Mouse (Mus musculus) stomach, embryonic 15.5 days (tissue): Measurements from ENCODE around the gene Samd4. TPM values are rescaled to one million over a fixed set of nuclear protein-coding genes. Genes with fewer than 3 reads are reported as not detected.
"Not testable (repeated sequence)": the region's sequence is repeated elsewhere in the genome, so short reads cannot be mapped to it uniquely, and the experiment has no call there.

Experiments used
- ATAC-seq: fragments of 200-750 bp; cut with Nextera tagmentation; 2 replicates; pipeline ENCODE4 v1.8.0; 2017; ENCODE audit warnings: low read depth, moderate number of reproducible peaks, moderate TSS enrichment; ENCODE audit not compliant: insufficient read depth, low FRiP score
- H3K27ac ChIP-seq: fragments of 300-500 bp; sonication (generic); 2 replicates; pipeline ENCODE4 v1.5.1; 2015; ENCODE audit warnings: mild to moderate bottlenecking, inconsistent platforms
- H3K27me3 ChIP-seq: fragments of 300-500 bp; sonication (generic); replicated peaks from 2 replicates; pipeline ENCODE4 v1.6.1; 2015; ENCODE audit warnings: inconsistent platforms
- H3K36me3 ChIP-seq: fragments of 300-500 bp; sonication (generic); 2 replicates; pipeline ENCODE4 v1.6.1; 2015; ENCODE audit warnings: inconsistent platforms
- H3K4me1 ChIP-seq: fragments of 300-500 bp; sonication (generic); 2 replicates; pipeline ENCODE4 v1.6.1; 2015; ENCODE audit warnings: inconsistent platforms
- H3K4me2 ChIP-seq: fragments of 300-500 bp; sonication (generic); 2 replicates; pipeline ENCODE4 v1.6.1; 2015; ENCODE audit warnings: mild to moderate bottlenecking, inconsistent platforms
- H3K4me3 ChIP-seq: fragments of 300-500 bp; sonication (generic); replicated peaks from 2 replicates; pipeline ENCODE4 v1.5.1; 2015; ENCODE audit warnings: inconsistent platforms
- H3K9ac ChIP-seq: fragments of 300-500 bp; sonication (generic); 2 replicates; pipeline ENCODE4 v1.6.1; 2015; ENCODE audit warnings: inconsistent platforms
- H3K9me3 ChIP-seq: fragments of 300-500 bp; sonication (generic); 2 replicates; pipeline ENCODE4 v1.6.1; 2016; ENCODE audit warnings: inconsistent platforms
- WGBS: fragments of 180-500 bp; shearing (Covaris S2); methylation state at CpG from one replicate; pipeline ENCODE4 v1.1.7; 2015; 5-methylcytosine and 5-hydroxymethylcytosine counted together
- polyA plus RNA-seq: library from polyadenylated mRNA; unstranded; fragments of >200 nt; fragmentation: Nextera tagmentation; extraction: Ambion mirVana; gene quantifications from 2 replicates; pipeline ENCODE4 v1.2.1, GENCODE M21; 2015

The Samd4 gene
- polyA plus RNA-seq, 1 experiment from 2014 or later = 7.1 TPM

GRCm38 (mm10) chr14:47104246-47105173 is 221.9 kb downstream of the Samd4 start:
- no peaks in the 10 kb centered on the region for H3K27me3 ChIP-seq
- no peaks in the 10 kb centered on the region for H3K36me3 ChIP-seq
- peak overlapping the region; percentile 14; the same call in 1 of the 2 replicates for H3K4me3 ChIP-seq
- peak; percentile 65; the same call in 1 of the 2 replicates for ATAC-seq
- H3K4me1 ChIP-seq = peaks cover 6% of the 10 kb centered on the region; the same call in 1 of the 2 replicates
- no peak overlapping the region; the same call in 1 of the 2 replicates for H3K27ac ChIP-seq
- no peak overlapping the region for H3K9ac ChIP-seq
- no peaks in the 10 kb centered on the region for H3K9me3 ChIP-seq
- peak overlapping the region; percentile 39 for H3K4me2 ChIP-seq
- WGBS = 40% methylated on average over 19 of the region's 19 CpGs

GRCm38 (mm10) chr14:47105174-47105557 is 222.5 kb downstream of the Samd4 start:
- H3K4me2 ChIP-seq = peak overlapping the region; percentile 39; the same call in 1 of the 2 replicates
- H3K4me3 ChIP-seq = no peak overlapping the region
- H3K9me3 ChIP-seq = no peaks in the 10 kb centered on the region
- peak; percentile 58 for ATAC-seq
- no peak overlapping the region for H3K9ac ChIP-seq
- no peak overlapping the region for H3K27ac ChIP-seq
- peaks cover 6% of the 10 kb centered on the region; the same call in 1 of the 2 replicates for H3K4me1 ChIP-seq
- WGBS = 57% methylated on average over 3 of the region's 3 CpGs
- H3K36me3 ChIP-seq = no peaks in the 10 kb centered on the region
- H3K27me3 ChIP-seq = no peaks in the 10 kb centered on the region

GRCm38 (mm10) chr14:47105755-47106154 is 223.1 kb downstream of the Samd4 start:
- Histone ChIP-seq H3K27ac (no peak overlapping the region), H3K36me3 (no peaks in the 10 kb centered on the region), H3K4me2 (no peak overlapping the region), H3K4me3 (no peak overlapping the region), H3K4me1 (peaks cover 6% of the 10 kb centered on the region; the same call in 1 of the 2 replicates), H3K9me3 (no peaks in the 10 kb centered on the region), H3K27me3 (no peaks in the 10 kb centered on the region), H3K9ac (no peak overlapping the region)
- 90% methylated on average over 3 of the region's 3 CpGs for WGBS
- no peak for ATAC-seq

- Histone ChIP-seq H3K9ac (no peak overlapping the region), H3K27ac (no peak overlapping the region), H3K36me3 (no peaks in the 10 kb centered on the region), H3K4me1 (peaks cover 6% of the 10 kb centered on the region; the same call in 1 of the 2 replicates), H3K27me3 (no peaks in the 10 kb centered on the region), H3K4me2 (no peak overlapping the region), H3K4me3 (no peak overlapping the region), H3K9me3 (no peaks in the 10 kb centered on the region)
- 82% methylated on average over 3 of the region's 3 CpGs for WGBS
- ATAC-seq = no peak
Measured at GRCm38 (mm10) chr14:47107461-47107860, 224.8 kb downstream of the Samd4 start.

- not testable (repeated sequence) for H3K9ac ChIP-seq, H3K27me3 ChIP-seq, H3K9me3 ChIP-seq, H3K27ac ChIP-seq, H3K4me3 ChIP-seq, H3K4me2 ChIP-seq, H3K36me3 ChIP-seq, H3K4me1 ChIP-seq, ATAC-seq
- WGBS = 84% methylated on average over 7 of the region's 7 CpGs
Measured at GRCm38 (mm10) chr14:47110391-47110790, 227.7 kb downstream of the Samd4 start.

- no peak for ATAC-seq
- Histone ChIP-seq H3K4me3 (no peak overlapping the region), H3K36me3 (no peaks in the 10 kb centered on the region), H3K27me3 (no peaks in the 10 kb centered on the region), H3K27ac (no peak overlapping the region), H3K9me3 (no peaks in the 10 kb centered on the region), H3K4me2 (no peak overlapping the region), H3K4me1 (no peaks in the 10 kb centered on the region), H3K9ac (no peak overlapping the region)
- WGBS = 47% methylated on average over 9 of the region's 9 CpGs
Measured at GRCm38 (mm10) chr14:47111341-47111740, 228.7 kb downstream of the Samd4 start.

- WGBS = 49% methylated on average over 9 of the region's 9 CpGs
- Histone ChIP-seq H3K4me3 (no peak overlapping the region), H3K4me2 (no peak overlapping the region), H3K4me1 (no peaks in the 10 kb centered on the region), H3K9me3 (no peaks in the 10 kb centered on the region), H3K9ac (no peak overlapping the region), H3K36me3 (no peaks in the 10 kb centered on the region), H3K27ac (no peak overlapping the region), H3K27me3 (no peaks in the 10 kb centered on the region)
- no peak for ATAC-seq
Measured at GRCm38 (mm10) chr14:47115154-47115553, 232.5 kb downstream of the Samd4 start.

GRCm38 (mm10) chr14:47116062-47116762 is 233.6 kb downstream of the Samd4 start:
- peak; percentile 85 for ATAC-seq
- no peaks in the 10 kb centered on the region for H3K9me3 ChIP-seq
- H3K27ac ChIP-seq = no peak overlapping the region
- no peak overlapping the region for H3K4me3 ChIP-seq
- no peaks in the 10 kb centered on the region for H3K4me1 ChIP-seq
- no peak overlapping the region for H3K4me2 ChIP-seq
- H3K36me3 ChIP-seq = no peaks in the 10 kb centered on the region
- 66% methylated on average over 10 of the region's 10 CpGs for WGBS
- no peak overlapping the region for H3K9ac ChIP-seq
- no peaks in the 10 kb centered on the region for H3K27me3 ChIP-seq

GRCm38 (mm10) chr14:47117522-47117921 is 234.9 kb downstream of the Samd4 start:
- H3K4me1 ChIP-seq = no peaks in the 10 kb centered on the region
- no peak overlapping the region for H3K9ac ChIP-seq
- H3K4me3 ChIP-seq = no peak overlapping the region
- 66% methylated on average over 7 of the region's 7 CpGs for WGBS
- H3K36me3 ChIP-seq = no peaks in the 10 kb centered on the region
- H3K9me3 ChIP-seq = no peaks in the 10 kb centered on the region
- no peak for ATAC-seq
- no peaks in the 10 kb centered on the region for H3K27me3 ChIP-seq
- H3K4me2 ChIP-seq = no peak overlapping the region
- H3K27ac ChIP-seq = no peak overlapping the region

GRCm38 (mm10) chr14:47127987-47128386 is 245.3 kb downstream of the Samd4 start:
- Histone ChIP-seq H3K27ac (no peak overlapping the region), H3K4me3 (no peak overlapping the region), H3K27me3 (no peaks in the 10 kb centered on the region), H3K4me2 (no peak overlapping the region), H3K9ac (no peak overlapping the region), H3K9me3 (no peaks in the 10 kb centered on the region), H3K36me3 (no peaks in the 10 kb centered on the region), H3K4me1 (no peaks in the 10 kb centered on the region)
- WGBS = 77% methylated on average over 5 of the region's 5 CpGs
- 0 out of 2 replicates have a peak, but pooled peaks have one; percentile 31 for ATAC-seq

- Histone ChIP-seq H3K9ac (no peak overlapping the region), H3K36me3 (no peaks in the 10 kb centered on the region), H3K4me3 (no peak overlapping the region), H3K4me1 (no peaks in the 10 kb centered on the region), H3K27ac (no peak overlapping the region), H3K27me3 (no peaks in the 10 kb centered on the region), H3K9me3 (no peaks in the 10 kb centered on the region), H3K4me2 (no peak overlapping the region)
- WGBS = 55% methylated on average over 10 of the region's 10 CpGs
- ATAC-seq = no peak
Measured at GRCm38 (mm10) chr14:47133948-47134347, 251.3 kb downstream of the Samd4 start.

- H3K4me1 ChIP-seq = no peaks in the 10 kb centered on the region
- no peak overlapping the region for H3K4me2 ChIP-seq
- no peak overlapping the region for H3K4me3 ChIP-seq
- no peaks in the 10 kb centered on the region for H3K27me3 ChIP-seq
- no peaks in the 10 kb centered on the region for H3K36me3 ChIP-seq
- no peak overlapping the region for H3K9ac ChIP-seq
- no peak for ATAC-seq
- no peaks in the 10 kb centered on the region for H3K9me3 ChIP-seq
- WGBS = 60% methylated on average over 5 of the region's 5 CpGs
- no peak overlapping the region for H3K27ac ChIP-seq
Measured at GRCm38 (mm10) chr14:47136637-47137036, 254.0 kb downstream of the Samd4 start.
